Mouse (Mus musculus): Measurements from ENCODE around the gene Vps35l. TPM values are rescaled to one million over a fixed set of nuclear protein-coding genes. Genes with fewer than 3 reads are reported as not detected.

Gene Vps35l
- polyA plus RNA-seq, 1 experiment from 2014 or later, result 48.8 TPM

DNA sequence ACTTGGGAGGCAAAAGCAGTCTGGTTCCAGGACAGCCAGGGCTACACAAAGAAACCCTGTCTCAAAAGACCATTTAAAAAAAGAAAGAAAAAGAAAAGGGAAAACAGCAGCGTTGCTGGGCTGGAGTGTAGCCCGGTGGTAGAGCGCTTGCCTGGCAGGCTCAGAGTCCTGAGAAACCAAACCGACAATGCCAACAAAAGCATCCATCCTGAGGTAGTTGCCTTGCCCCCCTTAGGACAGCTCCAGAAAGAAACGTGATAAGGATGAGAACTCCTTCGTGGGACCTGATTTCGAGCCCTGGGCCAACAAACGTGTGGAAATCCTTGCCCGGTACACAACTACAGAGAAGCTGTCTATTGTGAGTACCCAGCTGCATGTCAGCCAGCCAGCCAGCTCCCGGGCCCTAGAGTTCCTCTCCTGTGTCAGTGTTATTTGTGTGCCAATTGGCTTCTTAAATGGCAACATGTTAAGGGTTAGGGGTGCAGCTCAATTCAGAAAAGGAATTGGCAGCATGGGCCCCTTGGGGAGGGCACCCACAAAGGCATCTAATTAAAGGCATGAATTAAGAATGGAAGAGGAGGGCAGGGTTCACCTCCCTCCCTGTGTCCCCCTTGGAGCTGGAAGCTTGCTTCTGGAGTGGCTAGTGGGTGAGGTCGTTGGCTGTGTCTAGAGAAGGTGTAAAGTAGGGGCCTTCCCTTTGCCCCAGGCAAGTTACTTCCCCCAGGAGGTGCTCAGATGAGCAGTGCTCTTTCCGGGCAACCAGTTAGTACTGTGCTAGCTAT, 8.1 kb downstream of the Vps35l start:
- WGBS, result 88% methylated on average over 12 of the region's 12 CpGs
- Histone ChIP-seq H3K36me3 (ENCODE audit: control insufficient read depth, insufficient read depth) (peaks cover 46% of the 10 kb centered on the region), H3K4me1 (ENCODE audit: control insufficient read depth, insufficient read depth, low read length) (no peaks in the 10 kb centered on the region), H3K4me3 (ENCODE audit: low read length) (no peak overlapping the region), H3K9ac (ENCODE audit: low read length) (no peak overlapping the region), H3K4me2 (ENCODE audit: low read depth, low read length) (no peak overlapping the region), H3K27ac (ENCODE audit: low read length) (no peak overlapping the region), H3K27me3 (ENCODE audit: control insufficient read depth, insufficient read depth, low read length) (no peaks in the 10 kb centered on the region), H3K9me3 (replicated peaks; ENCODE audit: control insufficient read depth, low read length) (no peaks in the 10 kb centered on the region)
- ATAC-seq (replicated peaks; ENCODE audit: extremely low read depth, insufficient read depth, low FRiP score), result no peak

DNA sequence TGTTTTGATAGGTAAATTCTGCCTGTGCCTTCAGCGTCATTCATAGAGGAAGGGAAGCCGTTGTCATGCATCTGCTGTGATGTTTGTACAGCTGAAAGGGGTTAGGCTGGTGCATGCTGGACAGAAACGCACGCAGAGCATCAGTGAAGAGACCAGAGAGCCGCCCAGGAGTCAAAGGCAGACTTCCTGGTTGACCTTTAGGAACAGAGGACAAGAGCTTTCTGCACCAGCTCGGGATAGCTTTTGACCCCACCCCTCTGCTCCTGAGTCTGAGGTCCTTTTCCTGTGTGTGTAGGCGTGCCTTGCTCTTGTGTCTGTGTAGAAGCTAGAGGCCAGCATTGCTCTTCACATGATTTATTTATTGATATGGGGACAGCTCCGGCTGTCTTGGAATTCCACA, 9.7 kb downstream of the Vps35l start:
- ATAC-seq (replicated peaks; ENCODE audit: extremely low read depth, insufficient read depth, low FRiP score), result no peak
- Histone ChIP-seq H3K27ac (ENCODE audit: low read length) (no peak overlapping the region), H3K4me3 (ENCODE audit: low read length) (no peak overlapping the region), H3K4me1 (ENCODE audit: control insufficient read depth, insufficient read depth, low read length) (no peaks in the 10 kb centered on the region), H3K36me3 (ENCODE audit: control insufficient read depth, insufficient read depth) (peaks cover 52% of the 10 kb centered on the region), H3K9me3 (replicated peaks; ENCODE audit: control insufficient read depth, low read length) (no peaks in the 10 kb centered on the region), H3K9ac (ENCODE audit: low read length) (no peak overlapping the region), H3K27me3 (ENCODE audit: control insufficient read depth, insufficient read depth, low read length) (no peaks in the 10 kb centered on the region), H3K4me2 (ENCODE audit: low read depth, low read length) (no peak overlapping the region)
- WGBS, result 74% methylated on average over 8 of the region's 8 CpGs

DNA sequence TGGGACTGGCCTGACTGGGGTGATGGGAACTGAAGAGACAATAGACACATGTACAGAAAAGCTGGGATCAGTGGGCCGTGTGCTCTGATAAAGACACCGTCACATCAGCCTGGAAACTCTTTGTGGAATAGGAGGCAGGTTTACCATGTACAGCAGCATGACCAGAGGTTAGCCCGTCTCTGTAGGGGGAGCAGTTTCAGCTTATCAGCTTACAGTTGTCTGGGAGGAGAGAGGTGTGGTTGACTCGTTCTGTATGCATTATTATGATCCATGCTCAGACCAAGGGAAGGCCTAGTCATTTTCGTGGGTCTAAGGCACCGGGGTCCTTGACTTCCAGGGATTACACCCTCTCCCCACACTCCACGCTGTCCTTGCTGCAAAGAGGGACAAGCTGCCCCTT, 11.6 kb downstream of the Vps35l start:
- no peak overlapping the region for H3K4me3 ChIP-seq (ENCODE audit: low read length)
- no peak overlapping the region for H3K9ac ChIP-seq (ENCODE audit: low read length)
- H3K9me3 ChIP-seq (replicated peaks; ENCODE audit: control insufficient read depth, low read length), result no peaks in the 10 kb centered on the region
- ATAC-seq (replicated peaks; ENCODE audit: extremely low read depth, insufficient read depth, low FRiP score), result no peak
- WGBS, result 81% methylated on average over 7 of the region's 7 CpGs
- H3K36me3 ChIP-seq (ENCODE audit: control insufficient read depth, insufficient read depth), result peaks cover 53% of the 10 kb centered on the region
- H3K4me1 ChIP-seq (ENCODE audit: control insufficient read depth, insufficient read depth, low read length), result no peaks in the 10 kb centered on the region
- no peak overlapping the region for H3K4me2 ChIP-seq (ENCODE audit: low read depth, low read length)
- H3K27ac ChIP-seq (ENCODE audit: low read length), result no peak overlapping the region
- no peaks in the 10 kb centered on the region for H3K27me3 ChIP-seq (ENCODE audit: control insufficient read depth, insufficient read depth, low read length)

DNA sequence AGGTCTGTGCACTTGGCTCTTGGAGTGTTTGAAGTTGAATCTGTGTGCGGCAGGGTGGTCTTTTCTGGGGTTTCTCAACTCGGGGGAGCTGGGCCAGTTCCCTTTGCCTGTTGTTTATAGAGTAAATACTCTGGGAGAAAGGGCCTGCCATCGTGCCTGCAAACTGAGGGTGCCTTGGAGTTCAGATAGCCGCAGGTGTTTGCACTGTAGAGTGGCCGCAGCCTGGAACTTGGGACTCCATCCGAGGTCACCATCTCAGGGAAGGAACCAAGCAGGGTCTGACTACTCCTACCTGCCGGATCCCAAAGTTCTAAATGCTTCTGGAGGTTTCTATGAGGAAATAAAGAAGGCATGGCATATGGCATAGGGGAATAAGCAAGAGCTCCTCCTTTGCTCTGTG, 15.7 kb downstream of the Vps35l start:
- H3K36me3 ChIP-seq (ENCODE audit: control insufficient read depth, insufficient read depth), result peaks cover 32% of the 10 kb centered on the region
- WGBS, result 77% methylated on average over 7 of the region's 7 CpGs
- H3K4me3 ChIP-seq (ENCODE audit: low read length), result no peak overlapping the region
- no peak overlapping the region for H3K9ac ChIP-seq (ENCODE audit: low read length)
- 0 out of 2 replicates have a peak, but pooled peaks cover 3% of the 10 kb centered on the region for H3K4me1 ChIP-seq (ENCODE audit: control insufficient read depth, insufficient read depth, low read length)
- H3K27ac ChIP-seq (ENCODE audit: low read length), result no peak overlapping the region
- H3K27me3 ChIP-seq (ENCODE audit: control insufficient read depth, insufficient read depth, low read length), result no peaks in the 10 kb centered on the region
- H3K4me2 ChIP-seq (ENCODE audit: low read depth, low read length), result no peak overlapping the region
- H3K9me3 ChIP-seq (replicated peaks; ENCODE audit: control insufficient read depth, low read length), result no peaks in the 10 kb centered on the region
- ATAC-seq (replicated peaks; ENCODE audit: extremely low read depth, insufficient read depth, low FRiP score), result no peak

DNA sequence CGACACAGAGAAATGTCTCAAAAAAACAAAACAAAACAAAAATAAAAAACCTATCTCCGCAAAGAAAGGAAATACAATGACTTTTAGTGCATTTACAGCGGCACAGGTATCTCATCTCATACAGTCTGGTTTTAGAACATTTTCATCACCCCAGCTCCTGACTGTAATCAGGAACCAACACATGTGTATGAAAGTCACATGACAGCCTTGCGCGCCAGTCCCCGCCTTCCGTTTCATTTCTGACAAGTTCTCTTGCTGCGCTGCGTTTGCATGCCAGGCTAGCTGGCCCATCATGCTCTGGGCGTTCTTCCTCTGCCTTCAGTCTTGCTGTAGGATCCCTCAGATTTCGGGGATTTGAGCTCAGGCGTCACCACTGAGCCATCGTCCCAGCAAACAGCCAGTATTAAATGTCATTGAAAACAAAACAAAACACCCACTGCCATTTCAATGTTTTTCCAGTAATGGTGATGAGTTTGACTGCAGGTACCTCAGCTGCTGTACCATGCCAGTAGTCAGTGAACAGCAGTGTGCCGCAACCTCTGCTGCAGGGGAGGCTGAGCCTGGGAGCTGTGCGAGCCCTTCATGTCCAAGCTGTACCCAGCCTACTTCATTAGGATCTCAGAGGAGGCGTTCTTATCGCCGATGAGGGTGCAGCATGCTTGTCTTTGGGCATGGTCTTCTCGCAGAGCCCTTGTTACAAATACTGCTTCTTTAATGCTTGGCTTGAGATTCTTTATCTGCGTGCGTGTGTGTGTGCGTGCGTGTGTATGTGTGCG, 16.7 kb downstream of the Vps35l start:
- H3K4me1 ChIP-seq (ENCODE audit: control insufficient read depth, insufficient read depth, low read length), result 0 out of 2 replicates have a peak, but pooled peaks cover 3% of the 10 kb centered on the region
- H3K4me2 ChIP-seq (ENCODE audit: low read depth, low read length), result no peak overlapping the region
- H3K36me3 ChIP-seq (ENCODE audit: control insufficient read depth, insufficient read depth), result peaks cover 35% of the 10 kb centered on the region
- H3K9ac ChIP-seq (ENCODE audit: low read length), result no peak overlapping the region
- H3K4me3 ChIP-seq (ENCODE audit: low read length), result no peak overlapping the region
- H3K27ac ChIP-seq (ENCODE audit: low read length), result no peak overlapping the region
- H3K9me3 ChIP-seq (replicated peaks; ENCODE audit: control insufficient read depth, low read length), result no peaks in the 10 kb centered on the region
- no peaks in the 10 kb centered on the region for H3K27me3 ChIP-seq (ENCODE audit: control insufficient read depth, insufficient read depth, low read length)
- WGBS, result 90% methylated on average over 24 of the region's 24 CpGs
- ATAC-seq (replicated peaks; ENCODE audit: extremely low read depth, insufficient read depth, low FRiP score), result no peak

DNA sequence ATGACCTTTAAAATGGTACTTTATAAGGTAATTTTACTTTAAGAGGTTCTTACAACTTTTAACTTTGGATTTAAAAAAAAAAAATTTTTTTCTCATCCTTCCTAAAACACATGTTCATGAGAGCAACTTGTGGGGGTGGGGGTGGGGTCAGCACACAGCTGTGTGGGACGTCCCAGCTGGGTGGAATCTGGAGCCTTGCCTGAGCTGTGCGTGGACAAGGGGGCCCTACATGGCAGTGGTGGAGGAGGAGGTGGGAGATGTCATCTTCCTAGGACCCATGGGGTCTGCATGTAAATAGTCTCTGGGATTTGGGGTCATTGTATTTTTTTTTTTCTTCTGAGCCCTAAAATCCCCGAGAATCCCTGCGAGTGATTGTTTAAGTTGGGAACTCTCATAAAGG, 18.3 kb downstream of the Vps35l start:
- WGBS, result 67% methylated on average over 4 of the region's 4 CpGs
- H3K36me3 ChIP-seq (ENCODE audit: control insufficient read depth, insufficient read depth), result peaks cover 28% of the 10 kb centered on the region
- H3K4me1 ChIP-seq (ENCODE audit: control insufficient read depth, insufficient read depth, low read length), result 0 out of 2 replicates have a peak, but pooled peaks cover 3% of the 10 kb centered on the region
- H3K27me3 ChIP-seq (ENCODE audit: control insufficient read depth, insufficient read depth, low read length), result no peaks in the 10 kb centered on the region
- H3K9ac ChIP-seq (ENCODE audit: low read length), result no peak overlapping the region
- no peaks in the 10 kb centered on the region for H3K9me3 ChIP-seq (replicated peaks; ENCODE audit: control insufficient read depth, low read length)
- ATAC-seq (replicated peaks; ENCODE audit: extremely low read depth, insufficient read depth, low FRiP score), result no peak
- no peak overlapping the region for H3K4me3 ChIP-seq (ENCODE audit: low read length)
- no peak overlapping the region for H3K4me2 ChIP-seq (ENCODE audit: low read depth, low read length)
- no peak overlapping the region for H3K27ac ChIP-seq (ENCODE audit: low read length)

DNA sequence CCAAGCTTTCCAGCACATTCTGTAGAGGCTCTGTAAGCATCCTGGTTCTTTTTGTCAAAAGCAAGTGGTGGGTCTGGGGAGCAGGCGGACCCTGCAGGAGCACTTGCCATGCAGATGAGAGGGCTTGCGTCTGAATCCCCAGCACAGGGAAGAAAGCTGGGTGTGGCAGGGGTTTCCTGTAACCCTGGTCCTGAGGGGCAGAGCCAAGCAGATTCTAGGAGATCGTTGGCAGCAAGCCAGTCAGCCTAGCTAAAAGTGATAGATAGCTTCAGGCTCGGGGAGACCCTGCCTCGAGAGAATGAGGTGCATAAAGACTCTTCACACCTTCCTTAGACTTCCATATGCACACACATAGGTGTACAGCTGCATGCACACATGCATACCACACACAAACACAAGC, 19.3 kb downstream of the Vps35l start:
- Histone ChIP-seq H3K4me1 (ENCODE audit: control insufficient read depth, insufficient read depth, low read length) (0 out of 2 replicates have a peak, but pooled peaks cover 3% of the 10 kb centered on the region), H3K4me3 (ENCODE audit: low read length) (no peak overlapping the region), H3K27ac (ENCODE audit: low read length) (no peak overlapping the region), H3K9ac (ENCODE audit: low read length) (no peak overlapping the region), H3K36me3 (ENCODE audit: control insufficient read depth, insufficient read depth) (peaks cover 24% of the 10 kb centered on the region), H3K27me3 (ENCODE audit: control insufficient read depth, insufficient read depth, low read length) (no peaks in the 10 kb centered on the region), H3K9me3 (replicated peaks; ENCODE audit: control insufficient read depth, low read length) (no peaks in the 10 kb centered on the region), H3K4me2 (ENCODE audit: low read depth, low read length) (no peak overlapping the region)
- ATAC-seq (replicated peaks; ENCODE audit: extremely low read depth, insufficient read depth, low FRiP score), result no peak
- WGBS, result 42% methylated on average over 5 of the region's 5 CpGs

DNA sequence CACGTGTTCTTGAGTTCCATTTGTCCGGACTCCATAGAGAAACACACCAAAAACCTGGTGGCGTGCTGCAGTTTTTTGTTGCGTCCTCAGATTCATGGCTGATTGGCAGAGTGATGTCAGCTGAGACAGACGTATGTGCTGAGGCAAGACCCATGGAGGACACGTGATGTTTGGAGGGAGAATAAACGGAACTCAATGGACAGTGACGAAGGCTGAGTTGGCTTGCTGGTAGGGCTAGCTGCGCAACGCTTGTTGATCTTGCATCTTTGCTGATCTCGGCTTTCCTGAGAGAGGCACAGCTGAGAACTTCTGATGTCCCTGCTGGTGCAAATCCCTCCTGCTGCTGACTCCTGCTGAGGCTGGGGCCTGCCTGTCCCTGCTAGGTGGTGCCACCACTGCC, 23.9 kb downstream of the Vps35l start:
- H3K27me3 ChIP-seq (ENCODE audit: control insufficient read depth, insufficient read depth, low read length), result no peaks in the 10 kb centered on the region
- H3K9ac ChIP-seq (ENCODE audit: low read length), result no peak overlapping the region
- no peak overlapping the region for H3K4me3 ChIP-seq (ENCODE audit: low read length)
- 0 out of 2 replicates have a peak, but pooled peaks cover 3% of the 10 kb centered on the region for H3K4me1 ChIP-seq (ENCODE audit: control insufficient read depth, insufficient read depth, low read length)
- peaks cover 18% of the 10 kb centered on the region; the same call in 1 of the 2 replicates for H3K36me3 ChIP-seq (ENCODE audit: control insufficient read depth, insufficient read depth)
- ATAC-seq (replicated peaks; ENCODE audit: extremely low read depth, insufficient read depth, low FRiP score), result no peak
- WGBS, result 88% methylated on average over 11 of the region's 11 CpGs
- no peak overlapping the region for H3K4me2 ChIP-seq (ENCODE audit: low read depth, low read length)
- H3K27ac ChIP-seq (ENCODE audit: low read length), result no peak overlapping the region
- no peaks in the 10 kb centered on the region for H3K9me3 ChIP-seq (replicated peaks; ENCODE audit: control insufficient read depth, low read length)

DNA sequence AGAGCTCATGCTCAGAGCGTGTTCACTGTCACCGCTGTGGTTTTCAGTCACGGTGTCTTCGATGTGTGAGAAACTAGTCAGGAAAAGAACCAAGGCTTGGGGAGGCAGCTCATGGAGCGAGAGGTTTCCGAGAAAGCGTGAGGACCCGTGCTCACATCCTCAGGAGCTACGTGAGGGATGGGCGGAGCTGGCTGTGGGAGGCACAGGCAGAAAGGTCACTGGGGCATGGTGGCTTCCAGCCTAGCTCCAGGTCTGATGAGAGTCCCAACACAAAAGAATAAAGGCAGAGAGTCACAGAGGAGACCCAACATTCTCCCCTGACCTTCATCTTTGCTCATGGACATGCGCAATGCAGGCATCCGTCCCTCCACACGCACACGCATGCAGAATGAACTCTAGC, 24.7 kb downstream of the Vps35l start:
- no peak overlapping the region for H3K27ac ChIP-seq (ENCODE audit: low read length)
- 82% methylated on average over 14 of the region's 14 CpGs for WGBS

More for the DNA sequence above, 24.7 kb downstream of the Vps35l start:
- Histone ChIP-seq H3K4me1 (ENCODE audit: control insufficient read depth, insufficient read depth, low read length) (no peaks in the 10 kb centered on the region), H3K9ac (ENCODE audit: low read length) (no peak overlapping the region), H3K27me3 (ENCODE audit: control insufficient read depth, insufficient read depth, low read length) (no peaks in the 10 kb centered on the region), H3K4me3 (ENCODE audit: low read length) (no peak overlapping the region), H3K9me3 (replicated peaks; ENCODE audit: control insufficient read depth, low read length) (no peaks in the 10 kb centered on the region), H3K36me3 (ENCODE audit: control insufficient read depth, insufficient read depth) (peaks cover 18% of the 10 kb centered on the region; the same call in 1 of the 2 replicates), H3K4me2 (ENCODE audit: low read depth, low read length) (no peak overlapping the region)
- 0 out of 2 replicates have a peak, but pooled peaks have one; percentile 10 for ATAC-seq (replicated peaks; ENCODE audit: extremely low read depth, insufficient read depth, low FRiP score)
